In genomic region chr1:189581427-189581826, GRCm38 (mm10) we compare ENCODE assay signal across 19 mouse cellular contexts.
DNase-seq lines count a peak whose midpoint lies in the region; ATAC-seq and TF ChIP-seq lines count a peak whose summit lies in the region.
"Had no signal": no experiment of that assay in that cellular context is flagged by ENCODE, and none has a peak within 500 bp of the region (broad histone marks: within the 10 kb centered on the region; RNA-seq: fewer than 3 reads in every experiment).

No protein-coding gene starts in this region.

- 74% methylated on average over 4 of the region's 4 CpGs for WGBS in heart, embryonic 13.5 days
- WGBS in midbrain, embryonic 12.5 days, result 82% methylated on average over 4 of the region's 4 CpGs
- WGBS in midbrain, embryonic 13.5 days, result 69% methylated on average over 4 of the region's 4 CpGs

- H3K9me3 ChIP-seq in heart, embryonic 13.5 days, result no peaks in the 10 kb centered on the region
- H3K9me3 ChIP-seq in midbrain, embryonic 12.5 days, result no peaks in the 10 kb centered on the region
- no peaks in the 10 kb centered on the region for H3K9me3 ChIP-seq in midbrain, embryonic 13.5 days
- H3K9me3 ChIP-seq in ES-Bruce4 (replicated peaks; ENCODE audit: control insufficient read depth, insufficient read depth, low read length, poor library complexity, severe bottlenecking), result no peaks in the 10 kb centered on the region
- H3K9me3 ChIP-seq: forebrain, embryonic 13.5 days; kidney, embryonic 15.5 days; liver, embryonic 13.5 days had no signal

- peak overlapping the region; percentile 48; the same call in 1 of the 2 replicates for H3K4me2 ChIP-seq in heart, embryonic 13.5 days
- H3K4me2 ChIP-seq in midbrain, embryonic 12.5 days (replicated peaks), result 0 out of 2 replicates have a peak overlapping the region, but pooled peaks have one; percentile 19
- H3K4me2 ChIP-seq in midbrain, embryonic 13.5 days (replicated peaks), result no peak overlapping the region
- H3K4me2 ChIP-seq: kidney, embryonic 15.5 days; liver, embryonic 13.5 days had no signal

- TF ChIP-seq CTCF in ES-Bruce4 (IDR thresholded peaks at IDR 0.05; ENCODE audit: low read depth, low read length), result no peak

- no peak for TF ChIP-seq EP300 in ES-Bruce4 (IDR thresholded peaks at IDR 0.05; ENCODE audit: insufficient read depth, low read depth, low read length)

- no peak overlapping the region for H3K9ac ChIP-seq in heart, embryonic 13.5 days
- H3K9ac ChIP-seq in midbrain, embryonic 12.5 days (replicated peaks), result no peak overlapping the region
- H3K9ac ChIP-seq in midbrain, embryonic 13.5 days (replicated peaks), result no peak overlapping the region
- peak overlapping the region; percentile 64; the same call in 1 of the 2 replicates for H3K9ac ChIP-seq in ES-Bruce4 (ENCODE audit: low read depth, poor library complexity, severe bottlenecking)
- H3K9ac ChIP-seq: forebrain, embryonic 13.5 days; kidney, embryonic 15.5 days; liver, embryonic 13.5 days had no signal

- ATAC-seq in heart, embryonic 13.5 days (ENCODE audit: extremely low read depth, insufficient number of reproducible peaks, low FRiP score, low TSS enrichment), result no peak
- ATAC-seq in midbrain, embryonic 12.5 days (ENCODE audit: low FRiP score, low read depth), result no peak
- ATAC-seq in midbrain, embryonic 13.5 days, result no peak
- no peak for ATAC-seq in CD4-positive, CD25-positive, alpha-beta regulatory T cell, adult 4 months
- ATAC-seq: forebrain, embryonic 13.5 days had no signal

- H3K4me3 ChIP-seq in heart, embryonic 13.5 days, result no peak overlapping the region
- no peak overlapping the region for H3K4me3 ChIP-seq in midbrain, embryonic 12.5 days
- H3K4me3 ChIP-seq in midbrain, embryonic 13.5 days (replicated peaks), result no peak overlapping the region
- H3K4me3 ChIP-seq in ES-Bruce4 (ENCODE audit: low read depth, low read length), result peak overlapping the region; percentile 65
- H3K4me3 ChIP-seq: forebrain, embryonic 13.5 days; kidney, embryonic 15.5 days; liver, embryonic 13.5 days had no signal

- TF ChIP-seq POLR2A in ES-Bruce4 (IDR thresholded peaks at IDR 0.05; ENCODE audit: insufficient read depth, low read length), result no peak

- no peak overlapping the region for H3K27ac ChIP-seq in heart, embryonic 13.5 days (replicated peaks)
- no peak overlapping the region for H3K27ac ChIP-seq in midbrain, embryonic 12.5 days (replicated peaks)
- H3K27ac ChIP-seq in midbrain, embryonic 13.5 days, result no peak overlapping the region
- no peak overlapping the region for H3K27ac ChIP-seq in ES-Bruce4 (ENCODE audit: insufficient read depth, low read length)
- H3K27ac ChIP-seq: forebrain, embryonic 13.5 days; kidney, embryonic 15.5 days; liver, embryonic 13.5 days; stomach, postnatal 0 days had no signal

- H3K27me3 ChIP-seq in heart, embryonic 13.5 days (replicated peaks), result peaks cover 4% of the 10 kb centered on the region; the same call in 1 of the 2 replicates
- H3K27me3 ChIP-seq in midbrain, embryonic 12.5 days, result no peaks in the 10 kb centered on the region
- H3K27me3 ChIP-seq in midbrain, embryonic 13.5 days, result no peaks in the 10 kb centered on the region
- H3K27me3 ChIP-seq in ES-Bruce4 (ENCODE audit: control insufficient read depth, insufficient read depth, low read length, poor library complexity, severe bottlenecking), result no peaks in the 10 kb centered on the region
- H3K27me3 ChIP-seq: CH12.LX; forebrain, embryonic 13.5 days; kidney, embryonic 15.5 days; liver, embryonic 13.5 days had no signal

- 0 out of 2 replicates have a peak, but pooled peaks cover 7% of the 10 kb centered on the region for H3K4me1 ChIP-seq in heart, embryonic 13.5 days
- no peaks in the 10 kb centered on the region for H3K4me1 ChIP-seq in midbrain, embryonic 12.5 days
- H3K4me1 ChIP-seq in midbrain, embryonic 13.5 days (replicated peaks), result no peaks in the 10 kb centered on the region
- peaks cover 2% of the 10 kb centered on the region for H3K4me1 ChIP-seq in ES-Bruce4 (ENCODE audit: control insufficient read depth, insufficient read depth, low read length)
- H3K4me1 ChIP-seq: forebrain, embryonic 13.5 days; liver, embryonic 13.5 days had no signal

- no peak for DNase-seq in heart, adult 8-10 months (ENCODE audit: low spot score)
- peak; percentile 58 for DNase-seq in ZHBTc4 (ENCODE audit: low read depth, low spot score)
- DNase-seq: adrenal gland, postnatal 36 days; cerebellum, adult 9-10 months; gastrocnemius, postnatal 14 days; heart, adult 18-20 months; kidney, adult 11 months; kidney, postnatal 36 days; liver, embryonic 13.5 days; lung, adult 2 months had no signal

- H3K36me3 ChIP-seq in heart, embryonic 13.5 days, result no peaks in the 10 kb centered on the region
- H3K36me3 ChIP-seq in midbrain, embryonic 12.5 days, result no peaks in the 10 kb centered on the region
- H3K36me3 ChIP-seq in midbrain, embryonic 13.5 days, result no peaks in the 10 kb centered on the region
- no peaks in the 10 kb centered on the region for H3K36me3 ChIP-seq in ES-Bruce4 (ENCODE audit: control insufficient read depth, insufficient read depth, low read length, poor library complexity, severe bottlenecking)
- H3K36me3 ChIP-seq: kidney, embryonic 15.5 days; liver, embryonic 13.5 days had no signal
